Mouse (Mus musculus) MEL (cell line): Measurements from ENCODE around the gene Mnd1. TPM values are rescaled to one million over a fixed set of nuclear protein-coding genes. Genes with fewer than 3 reads are reported as not detected.
A peak's percentile ranks its signal among the peaks of the same experiment; 100 is the strongest.

Source experiments
- DNase-seq: peaks from one replicate; pipeline ENCODE4 v3.0.0; 2011; ENCODE audit warnings: low read depth, low spot score
- H3K27ac ChIP-seq: 2 replicates; pipeline ENCODE4 v1.5.1; 2012; ENCODE audit warnings: low read depth, mild to moderate bottlenecking, control low read depth, low read length, moderate library complexity; ENCODE audit not compliant: control insufficient read depth
- H3K27me3 ChIP-seq, 2 experiments: fragments of 150-350 bp in 1 of 2; sonication (generic) in 1 of 2; 2 replicates each; pipeline ENCODE4 v1.6.1; 2012; ENCODE audit warnings: low read length in 2 of 2, mild to moderate bottlenecking in 2 of 2, improper control_type of control experiment in 1 of 2, moderate library complexity in 1 of 2; ENCODE audit not compliant: insufficient read depth in 2 of 2, control insufficient read depth in 1 of 2
- H3K36me3 ChIP-seq, 2 experiments: 2 replicates each; pipeline ENCODE4 v1.6.1; 2012 to 2014; ENCODE audit warnings: low read length in 2 of 2, improper control_type of control experiment in 1 of 2, inconsistent platforms in 1 of 2, mild to moderate bottlenecking in 1 of 2; ENCODE audit not compliant: insufficient read depth in 2 of 2, control insufficient read depth in 1 of 2
- H3K4me1 ChIP-seq, 2 experiments: fragments of 150-350 bp in 1 of 2; sonication (generic) in 1 of 2; 2 replicates each; pipeline ENCODE4 v1.6.1; 2012; ENCODE audit warnings: low read length in 2 of 2, improper control_type of control experiment in 1 of 2, mild to moderate bottlenecking in 1 of 2; ENCODE audit not compliant: insufficient read depth in 2 of 2, control insufficient read depth in 1 of 2
- H3K4me3 ChIP-seq, 2 experiments: fragments of 150-350 bp in 1 of 2; sonication (generic) in 1 of 2; 2 replicates each; pipeline ENCODE4 v1.5.1; 2012; ENCODE audit warnings: low read depth in 2 of 2, low read length in 2 of 2, mild to moderate bottlenecking in 2 of 2, moderate library complexity in 2 of 2, control low read depth in 1 of 2, improper control_type of control experiment in 1 of 2; ENCODE audit not compliant: control insufficient read depth in 1 of 2, insufficient read depth in 1 of 2
- H3K79me2 ChIP-seq: 2 replicates; pipeline ENCODE4 v1.6.1; 2012; ENCODE audit warnings: mild to moderate bottlenecking, low read length, moderate library complexity; ENCODE audit not compliant: control insufficient read depth, poor library complexity, insufficient read depth
- H3K9ac ChIP-seq: 2 replicates; pipeline ENCODE4 v1.6.1; 2012; ENCODE audit warnings: low read depth, mild to moderate bottlenecking, control low read depth, low read length, moderate library complexity; ENCODE audit not compliant: control insufficient read depth, poor library complexity, severe bottlenecking
- H3K9me3 ChIP-seq: fragments of 150-350 bp; sonication (generic); replicated peaks from 2 replicates; pipeline ENCODE4 v1.6.1; 2012; ENCODE audit warnings: mild to moderate bottlenecking, low read length, improper control_type of control experiment, moderate library complexity; ENCODE audit not compliant: insufficient read depth
- CHD1 ChIP-seq: IDR thresholded peaks from 2 replicates; pipeline ENCODE4 v1.6.1; 2012; ENCODE audit warnings: low read depth, mild to moderate bottlenecking, inconsistent platforms, low read length, improper control_type of control experiment
- CHD2 ChIP-seq: IDR thresholded peaks from 2 replicates; pipeline ENCODE4 v1.6.1; 2011; ENCODE audit warnings: low read length, improper control_type of control experiment
- CTCF ChIP-seq, 3 experiments: IDR thresholded peaks in 2 of 3; conservative IDR thresholded peaks in 1 of 3; 2 replicates each; pipeline ENCODE4 v1.5.1; 2011 to 2012; ENCODE audit warnings: low read length in 3 of 3, low read depth in 2 of 3, mild to moderate bottlenecking in 2 of 3, improper control_type of control experiment in 1 of 3, inconsistent platforms in 1 of 3, mixed read lengths in 1 of 3, moderate library complexity in 1 of 3; ENCODE audit not compliant: control insufficient read depth in 1 of 3, insufficient read depth in 1 of 3, poor library complexity in 1 of 3, severe bottlenecking in 1 of 3
- EP300 ChIP-seq, 2 experiments: IDR thresholded peaks; 2 replicates each; pipeline ENCODE4 v1.6.1; 2011; ENCODE audit warnings: improper control_type of control experiment in 2 of 2, low read length in 2 of 2, low read depth in 1 of 2, mild to moderate bottlenecking in 1 of 2
- ETS1 ChIP-seq: IDR thresholded peaks from 2 replicates; pipeline ENCODE4 v1.6.1; 2012; ENCODE audit warnings: low read depth, mild to moderate bottlenecking, inconsistent platforms, low read length, improper control_type of control experiment, moderate library complexity
- GATA1 ChIP-seq: IDR thresholded peaks from 2 replicates; pipeline ENCODE4 v1.6.1; 2011; ENCODE audit warnings: low read depth, low read length, improper control_type of control experiment
- JUND ChIP-seq: IDR thresholded peaks from 2 replicates; pipeline ENCODE4 v1.6.1; 2011; ENCODE audit warnings: low read depth, mild to moderate bottlenecking, improper control_type of control experiment, low read length
- MAX ChIP-seq: IDR thresholded peaks from 2 replicates; pipeline ENCODE4 v1.6.1; 2011; ENCODE audit warnings: low read length, improper control_type of control experiment
- MXI1 ChIP-seq: IDR thresholded peaks from 2 replicates; pipeline ENCODE4 v1.6.1; 2011; ENCODE audit warnings: mild to moderate bottlenecking, low read depth, low read length, improper control_type of control experiment
- MYC ChIP-seq: IDR thresholded peaks from 2 replicates; pipeline ENCODE4 v1.6.1; 2011; ENCODE audit warnings: low read depth, mild to moderate bottlenecking, low read length, improper control_type of control experiment, moderate library complexity
- NELFE ChIP-seq: IDR thresholded peaks from 2 replicates; pipeline ENCODE4 v1.6.1; 2011; ENCODE audit warnings: low read depth, low read length, improper control_type of control experiment
- RCOR1 ChIP-seq: IDR thresholded peaks from 2 replicates; pipeline ENCODE4 v1.6.1; 2012; ENCODE audit warnings: low read depth, mild to moderate bottlenecking, inconsistent platforms, low read length, improper control_type of control experiment
- SMC3 ChIP-seq: IDR thresholded peaks from 2 replicates; pipeline ENCODE4 v1.6.1; 2011; ENCODE audit warnings: low read depth, low read length, improper control_type of control experiment
- USF2 ChIP-seq, 2 experiments: IDR thresholded peaks; 2 replicates each; pipeline ENCODE4 v1.6.1; 2011 to 2012; ENCODE audit warnings: improper control_type of control experiment in 2 of 2, low read length in 2 of 2, borderline replicate concordance in 1 of 2, inconsistent platforms in 1 of 2, low read depth in 1 of 2, mild to moderate bottlenecking in 1 of 2; ENCODE audit not compliant: insufficient read depth in 1 of 2
- ZMIZ1 ChIP-seq: IDR thresholded peaks from 2 replicates; pipeline ENCODE4 v1.6.1; 2012; ENCODE audit warnings: low read depth, mild to moderate bottlenecking, inconsistent platforms, low read length, improper control_type of control experiment, moderate library complexity
- polyA plus RNA-seq, 2 experiments: library from polyadenylated mRNA; stranded (reverse) in 1 of 2; unstranded in 1 of 2; fragments of >175 nt in 1 of 2; fragments of >200 nt in 1 of 2; gene quantifications; 2 replicates each; pipeline versions ENCODE4 v1.2.1 to v1.2.4; 2012; ENCODE audit warnings: low replicate concordance in 2 of 2, low read depth in 1 of 2; ENCODE audit not compliant: insufficient read length in 2 of 2, insufficient read depth in 1 of 2, missing spikeins in 1 of 2
- total RNA-seq: library from RNA; depleted of rRNA; stranded (reverse); fragments of 300-350 nt; gene quantifications from 2 replicates; pipeline ENCODE4 v1.2.3, GENCODE M21; 2012

The Mnd1 gene
- total and polyA plus RNA-seq, 3 experiments, result 11.0 to 11.2 TPM; not detected in 1

DNA sequence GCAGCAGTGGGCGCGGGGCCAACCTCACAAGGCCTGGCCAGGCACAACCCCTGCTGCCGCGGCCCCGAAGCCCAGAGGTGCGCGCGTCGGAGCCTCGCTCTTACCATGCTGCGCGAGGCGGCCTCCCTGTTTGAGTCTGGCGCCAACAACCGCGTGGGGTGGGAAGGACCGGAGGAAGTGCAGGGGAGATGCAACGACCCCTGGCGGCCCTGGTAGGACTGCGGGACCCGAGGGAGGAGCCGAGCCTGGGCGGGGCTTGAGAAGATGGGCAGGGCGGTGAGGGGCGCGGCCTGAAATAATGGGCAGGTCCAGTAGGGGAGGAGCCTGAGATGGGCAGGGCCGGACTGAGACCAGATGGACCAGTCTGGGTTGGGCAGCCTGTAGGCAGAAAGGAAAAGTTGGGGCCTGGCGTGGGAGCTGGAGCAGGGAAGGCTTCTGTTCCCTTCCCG, at the start of gene Mnd1 (continued):
- peak; percentile 67 for TF ChIP-seq SMC3
- no peak for TF ChIP-seq USF2 (IDR thresholded peaks at IDR 0.05; ENCODE audit: borderline replicate concordance in 1 of 2, insufficient read depth in 1 of 2, low read depth in 1 of 2, low read length in 2 of 2)
- TF ChIP-seq, all 39 proteins: peak for 13

DNA sequence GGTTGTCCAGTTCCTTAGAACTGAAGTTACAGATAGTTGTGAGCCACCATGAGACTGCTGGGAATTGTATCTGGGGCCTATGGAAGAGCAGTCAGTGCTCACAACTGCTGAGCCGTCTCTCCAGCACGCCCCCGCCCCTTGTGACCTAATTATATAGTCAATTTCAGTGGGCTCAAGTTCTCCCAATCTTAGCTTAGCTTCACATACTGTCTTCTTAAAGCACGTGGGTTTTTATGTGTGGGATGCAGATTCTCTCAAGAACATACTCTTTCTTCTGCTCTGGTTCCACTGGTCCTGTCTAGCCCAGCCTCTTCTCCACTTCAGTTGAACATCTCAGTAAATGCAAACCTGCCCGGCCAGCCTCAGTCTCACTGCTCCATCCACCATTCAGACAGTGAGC, 49.1 kb upstream of the Mnd1 start:
- no peak for TF ChIP-seq USF2 (IDR thresholded peaks at IDR 0.05; ENCODE audit: borderline replicate concordance in 1 of 2, insufficient read depth in 1 of 2, low read depth in 1 of 2, low read length in 2 of 2)
- no peak for TF ChIP-seq NELFE
- TF ChIP-seq MAX, result no peak
- TF ChIP-seq MXI1, result no peak
- no peak for TF ChIP-seq SMC3
- TF ChIP-seq CHD2, result no peak
- TF ChIP-seq ZMIZ1, result no peak
- no peak for TF ChIP-seq RCOR1
- no peak for TF ChIP-seq GATA1
- no peak for TF ChIP-seq CTCF (IDR thresholded peaks at IDR 0.05 in 2 of 3, conservative IDR thresholded peaks at IDR 0.05 in 1 of 3; ENCODE audit: control insufficient read depth in 1 of 3, insufficient read depth in 1 of 3, low read depth in 2 of 3, low read length in 3 of 3, poor library complexity in 1 of 3, severe bottlenecking in 1 of 3)
- no peak for TF ChIP-seq EP300 (IDR thresholded peaks at IDR 0.05; ENCODE audit: low read depth in 1 of 2, low read length in 2 of 2)
- no peak for TF ChIP-seq CHD1
- no peak for TF ChIP-seq ETS1
- TF ChIP-seq, all 39 proteins: peak for 0
- Histone ChIP-seq H3K27ac (no peak overlapping the region), H3K9ac (no peak overlapping the region), H3K9me3 (no peaks in the 10 kb centered on the region), H3K36me3 (no peaks in the 10 kb centered on the region), H3K4me3 (no peak overlapping the region), H3K4me1 (no peaks in the 10 kb centered on the region), H3K79me2 (no peaks in the 10 kb centered on the region), H3K27me3 (no peaks in the 10 kb centered on the region)
- DNase-seq, result no peak

- Histone ChIP-seq H3K9ac (no peak overlapping the region), H3K79me2 (no peaks in the 10 kb centered on the region), H3K36me3 (no peaks in the 10 kb centered on the region), H3K27me3 (no peaks in the 10 kb centered on the region), H3K27ac (no peak overlapping the region), H3K4me1 (no peaks in the 10 kb centered on the region), H3K9me3 (no peaks in the 10 kb centered on the region), H3K4me3 (no peak overlapping the region)
- TF ChIP-seq JUND, result no peak
- TF ChIP-seq MYC, result no peak
- DNase-seq, result no peak
Observed at GRCm38 (mm10) chr3:84200559-84201420, 45.2 kb upstream of the Mnd1 start.
